Mouse (Mus musculus) brain, embryonic 14.5 days (tissue): ENCODE results near the gene Blm.

Source experiments
- CTCF ChIP-seq: fragments of 200-500 bp; IDR thresholded peaks from 2 replicates; pipeline ENCODE4 v1.5.1; 2012; ENCODE audit warnings: inconsistent platforms, mild to moderate bottlenecking, moderate library complexity, borderline replicate concordance; ENCODE audit not compliant: insufficient read depth, insufficient read length; ENCODE audit errors: extremely low read depth
- POLR2A ChIP-seq: fragments of 200-500 bp; IDR thresholded peaks from 2 replicates; pipeline ENCODE4 v1.6.1; 2012; ENCODE audit warnings: mild to moderate bottlenecking, inconsistent platforms, borderline replicate concordance; ENCODE audit not compliant: poor library complexity, insufficient read depth, insufficient read length, severe bottlenecking; ENCODE audit errors: extremely low read depth

DNA sequence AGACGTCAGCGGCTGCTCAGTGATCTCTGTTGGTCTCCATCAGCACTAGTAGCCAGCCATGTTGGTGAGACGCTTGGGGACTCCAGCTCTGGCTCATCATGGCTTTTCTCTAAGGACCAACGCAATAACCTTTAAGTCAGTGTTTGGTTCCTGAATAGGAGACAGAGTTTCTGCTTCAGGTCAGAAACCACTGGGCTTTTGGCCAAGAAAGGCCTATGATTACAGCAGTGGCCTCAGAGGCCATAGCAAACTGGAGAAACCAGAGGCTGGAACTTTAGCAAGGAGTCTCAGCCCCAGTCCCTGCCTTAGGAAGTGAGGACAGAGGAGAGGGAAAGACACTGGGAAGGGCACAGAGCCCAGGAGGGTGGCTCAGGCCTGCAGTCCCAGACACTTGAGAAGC is 114.3 kb downstream of the Blm start:
- TF ChIP-seq CTCF (no peak), POLR2A (no peak)
